Mouse (Mus musculus) ovary, postnatal 14 days (tissue): ENCODE results near the gene Phldb1.
A peak's percentile ranks its signal among the peaks of the same experiment; 100 is the strongest.
"Not testable (repeated sequence)": the region's sequence is repeated elsewhere in the genome, so short reads cannot be mapped to it uniquely, and the experiment has no call there.

Experiments used
- DNase-seq: peaks from one replicate; pipeline ENCODE4 v3.0.0; 2022; ENCODE audit warnings: low spot score

Gene Phldb1

DNA sequence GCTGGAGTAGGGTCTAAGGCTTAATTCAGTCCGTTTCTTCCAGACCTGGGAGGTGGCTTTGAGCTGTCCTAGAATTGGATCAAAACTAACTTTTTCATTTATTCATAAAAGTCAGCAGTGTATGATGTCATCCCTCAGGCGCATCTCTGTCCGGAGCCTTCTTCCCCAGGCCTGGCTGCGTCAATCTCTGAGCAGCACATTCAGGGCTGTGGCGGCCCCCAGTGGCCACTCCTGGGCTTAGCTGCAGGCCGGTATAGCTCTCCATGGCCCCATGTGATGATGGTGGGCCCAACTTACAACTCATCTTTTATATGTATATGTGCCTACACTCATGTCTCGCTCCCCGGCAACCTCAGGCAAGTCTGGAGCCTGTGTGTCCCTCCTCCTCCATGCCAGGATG, 83.0 kb downstream of the Phldb1 start:
- DNase-seq: peak; percentile 74

DNA sequence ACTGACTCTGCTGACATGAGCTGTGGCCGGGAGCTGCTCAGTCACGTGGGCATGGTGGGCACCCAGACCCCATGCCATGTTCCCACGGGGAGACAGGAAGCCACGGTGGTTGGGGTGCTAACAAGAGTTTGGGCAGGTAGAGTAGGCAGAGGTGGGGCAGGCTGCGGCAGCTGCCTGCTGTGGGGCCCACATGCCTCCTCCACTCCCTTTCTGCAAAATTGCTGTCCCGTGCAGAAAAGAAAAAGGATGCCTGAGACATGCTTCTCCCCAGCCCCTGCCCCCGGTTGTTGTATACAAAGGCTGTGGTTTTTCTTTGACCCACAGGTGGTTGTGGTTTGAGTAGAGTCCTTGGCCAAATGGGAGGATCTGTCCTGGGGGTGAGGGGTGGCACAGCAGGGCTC, 86.1 kb downstream of the Phldb1 start:
- no peak for DNase-seq

GRCm38 (mm10) chr9:44647656-44648055, 87.3 kb downstream of the Phldb1 start:
- DNase-seq: no peak

DNA sequence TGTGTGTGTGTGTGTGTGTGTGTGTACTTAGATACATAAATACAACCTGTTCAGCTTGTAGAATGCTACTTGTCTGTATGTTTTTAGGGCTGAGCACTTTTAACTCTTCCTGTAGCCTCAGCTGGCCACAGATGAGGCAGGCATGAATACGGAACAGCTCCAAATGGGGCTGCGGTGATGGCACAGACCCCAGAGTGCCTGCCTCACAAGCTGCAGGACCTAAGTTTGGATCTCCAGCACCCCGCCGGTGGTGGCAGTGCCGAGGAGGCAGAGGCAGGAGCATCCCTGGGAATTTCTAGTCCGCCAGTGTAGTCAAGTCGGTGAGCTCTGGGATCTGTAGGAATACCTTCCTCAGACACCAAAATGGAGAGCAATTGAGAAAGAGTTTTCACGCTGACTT, 88.0 kb downstream of the Phldb1 start:
- no peak for DNase-seq

DNA sequence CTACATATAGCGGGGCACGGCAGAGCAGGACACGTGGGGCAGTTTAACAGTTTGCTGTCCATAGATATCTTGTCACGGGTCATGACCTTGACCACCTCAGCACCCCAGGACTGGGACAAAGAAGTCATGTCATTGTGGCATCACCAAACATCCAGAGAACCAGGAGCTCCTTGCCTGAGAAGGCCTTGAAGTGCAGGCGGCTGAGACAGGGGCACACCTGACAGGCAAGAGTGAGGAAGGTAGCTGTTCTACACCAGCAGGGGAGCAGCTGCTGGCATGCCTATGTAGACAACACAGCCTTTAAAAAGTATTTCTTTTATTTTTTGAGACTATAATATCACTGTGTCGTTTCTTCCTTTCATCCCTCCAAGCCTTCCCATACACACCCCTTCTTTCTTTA, 88.6 kb downstream of the Phldb1 start:
- DNase-seq: no peak

- no peak for DNase-seq
Observed at GRCm38 (mm10) chr9:44645924-44646323, 89.1 kb downstream of the Phldb1 start.

- DNase-seq: peak; percentile 29
Observed at GRCm38 (mm10) chr9:44645481-44645880, 89.5 kb downstream of the Phldb1 start.

DNA sequence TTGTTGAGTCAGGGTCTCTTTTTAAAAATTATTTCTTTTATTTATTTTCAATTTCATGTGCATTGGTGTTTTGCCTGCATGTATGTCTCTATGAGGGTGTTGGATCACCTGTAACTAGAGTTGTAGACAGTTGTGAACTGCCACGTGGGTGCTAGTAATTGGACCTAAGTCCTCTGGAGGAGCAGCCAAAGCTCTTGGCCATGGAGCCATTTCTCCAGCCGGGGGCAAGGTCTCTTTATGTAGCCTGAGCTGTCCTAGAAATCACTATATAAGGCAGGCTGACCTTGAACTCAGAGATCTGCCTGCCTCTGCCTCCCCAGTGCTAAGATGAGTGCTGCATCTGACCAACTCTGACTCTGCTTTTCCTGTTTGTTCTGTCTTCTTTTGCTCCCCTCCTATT, 90.8 kb downstream of the Phldb1 start:
- no peak for DNase-seq

- DNase-seq: no peak
Observed at GRCm38 (mm10) chr9:44643103-44643502, 91.9 kb downstream of the Phldb1 start.

GRCm38 (mm10) chr9:44641616-44642015, 93.4 kb downstream of the Phldb1 start:
- DNase-seq: no peak

GRCm38 (mm10) chr9:44640646-44641357, 94.2 kb downstream of the Phldb1 start:
- no peak for DNase-seq

- not testable (repeated sequence) for DNase-seq
Observed at GRCm38 (mm10) chr9:44640028-44640427, 95.0 kb downstream of the Phldb1 start.

- DNase-seq: not testable (repeated sequence)
Observed at GRCm38 (mm10) chr9:44638726-44639125, 96.3 kb downstream of the Phldb1 start.

DNA sequence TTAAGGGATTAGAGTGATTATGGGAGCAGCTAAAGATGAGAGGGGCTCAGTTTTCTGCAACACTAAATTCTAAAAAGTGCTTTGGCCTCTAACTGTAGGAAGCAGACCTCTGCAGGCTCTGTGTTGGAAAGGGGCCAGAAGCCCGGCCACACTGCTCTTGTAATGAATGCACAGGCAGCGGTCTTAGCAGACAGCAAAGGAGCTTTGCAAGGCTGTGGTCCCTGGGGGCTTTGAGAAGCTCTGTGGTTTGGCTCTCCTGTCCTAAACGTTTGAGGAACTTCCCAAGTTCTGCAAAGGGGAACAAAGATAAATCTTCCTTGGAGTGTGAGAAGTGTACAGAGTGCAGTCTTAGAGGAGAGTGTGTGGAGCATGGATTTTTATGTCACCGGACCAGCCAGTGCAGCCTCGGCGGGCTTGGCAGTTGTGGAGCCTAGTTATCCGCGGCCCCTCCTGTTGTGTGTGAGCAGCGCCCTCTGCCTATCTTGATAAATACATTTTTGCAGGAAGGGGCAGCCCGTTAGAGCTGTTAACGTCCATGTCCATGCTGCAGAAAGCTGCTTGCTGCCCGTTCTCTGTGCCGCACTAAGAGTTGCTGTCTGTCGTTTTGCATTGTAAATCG, 97.3 kb downstream of the Phldb1 start:
- DNase-seq: no peak
